Mouse (Mus musculus) heart, adult 8-10 months (tissue): ENCODE measurements at regions not wholly inside any gene's neighbourhood (a gene's known extent, or its start where the extent isn't known, plus 50 kb on each side); places are given as distances from the start of the nearest gene placed in this dataset.
A peak's percentile ranks its signal among the peaks of the same experiment; 100 is the strongest.

Source experiments
- DNase-seq: peaks from one replicate; pipeline ENCODE4 v3.0.0; 2022; ENCODE audit warnings: low spot score

DNA sequence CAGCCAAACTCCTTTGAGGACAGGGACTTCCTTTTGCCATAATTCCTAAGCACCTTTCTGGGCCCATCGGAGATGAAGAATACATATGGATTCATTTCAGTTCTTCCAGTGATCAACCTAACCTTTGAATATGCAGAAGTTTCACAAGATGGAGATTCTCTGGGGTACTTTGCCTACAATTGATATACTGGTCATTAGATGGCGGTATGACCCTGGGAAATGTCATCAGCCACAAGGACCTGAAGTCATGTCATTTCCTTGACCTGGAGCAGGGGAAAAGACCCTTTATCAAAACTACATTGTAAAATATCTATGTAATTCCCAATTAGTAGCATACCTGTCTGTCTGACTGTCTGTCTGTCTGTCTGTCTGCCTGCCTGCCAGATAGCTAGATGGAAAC is 164.0 kb upstream of the Slc24a3 start:
- no peak for DNase-seq

DNA sequence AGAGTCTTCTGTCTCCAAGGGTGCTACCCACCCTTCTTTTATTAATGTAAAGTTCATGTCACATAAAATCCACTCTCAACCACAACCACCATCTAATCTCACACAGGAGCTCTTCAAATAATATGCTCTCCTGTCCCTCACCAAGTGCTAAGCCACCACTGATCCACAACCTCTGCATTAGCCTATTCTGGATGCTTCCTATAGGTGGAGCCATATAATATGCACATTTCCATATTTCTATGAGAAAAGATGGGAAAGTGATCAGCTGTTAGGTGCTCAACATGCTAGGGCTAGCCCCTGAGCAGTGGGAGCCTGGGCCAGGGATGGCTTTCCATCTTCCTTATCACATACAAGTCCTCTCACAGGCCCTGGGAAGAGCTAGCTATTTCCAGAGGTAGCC is 156.9 kb upstream of the Slc24a3 start:
- no peak for DNase-seq

DNA sequence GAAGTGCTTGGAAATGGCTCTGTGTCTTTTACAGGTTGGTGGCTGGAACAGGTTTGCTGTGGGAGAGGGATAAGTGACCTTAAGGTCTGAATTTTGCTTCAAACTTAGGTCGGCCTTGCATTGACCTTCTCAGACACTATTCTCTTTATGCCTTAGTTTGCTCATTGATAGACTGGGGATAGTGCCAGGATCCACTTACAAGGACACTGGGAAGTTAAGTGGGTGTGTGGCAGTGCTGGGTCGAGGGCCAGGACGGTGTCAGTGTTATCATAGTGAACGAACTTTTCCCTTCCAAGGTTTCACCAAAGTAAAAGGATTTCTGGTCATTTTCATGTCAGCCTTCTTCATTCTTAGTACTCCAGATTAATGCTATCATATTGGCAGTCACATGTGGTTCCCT is 156.3 kb upstream of the Slc24a3 start:
- DNase-seq, result peak; percentile 28

DNA sequence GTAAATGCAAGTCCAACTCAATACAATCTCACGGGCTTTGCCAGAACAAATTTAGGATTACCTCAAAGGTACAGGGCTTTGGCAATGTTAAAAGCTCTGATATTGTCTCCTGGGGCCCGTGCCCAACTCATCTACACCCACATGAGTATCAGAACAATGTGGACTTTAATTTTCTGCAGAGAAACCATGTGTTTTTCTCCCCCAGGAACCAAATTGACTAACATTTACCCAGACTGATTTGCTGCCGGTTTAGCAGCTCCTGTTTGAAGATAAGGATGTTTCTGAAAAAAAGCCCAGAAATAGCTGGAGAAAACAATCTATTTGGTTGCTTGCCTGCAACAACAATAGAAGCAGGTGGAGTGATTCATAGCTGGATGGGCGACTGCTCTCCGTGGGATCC is 151.6 kb upstream of the Slc24a3 start:
- no peak for DNase-seq

DNA sequence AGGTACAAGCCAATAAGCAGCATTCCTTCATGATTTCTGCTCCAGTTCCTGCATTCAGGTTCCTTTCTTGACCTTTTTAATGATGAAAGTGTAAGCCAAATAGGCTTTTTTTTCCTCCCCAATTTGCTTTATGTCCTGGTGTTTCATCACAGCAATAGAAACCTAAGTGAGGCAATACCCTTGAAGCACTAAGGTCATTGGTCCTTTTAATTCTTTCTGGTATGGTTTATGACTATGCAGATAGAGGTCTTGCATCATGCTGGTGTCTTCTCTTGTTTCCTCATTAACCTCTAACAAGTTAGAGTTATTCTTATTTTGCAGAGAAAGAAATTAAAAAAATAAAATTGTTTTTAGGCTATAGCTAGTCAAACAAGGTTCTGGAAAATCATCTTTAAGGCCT is 150.6 kb upstream of the Slc24a3 start:
- DNase-seq, result no peak

DNA sequence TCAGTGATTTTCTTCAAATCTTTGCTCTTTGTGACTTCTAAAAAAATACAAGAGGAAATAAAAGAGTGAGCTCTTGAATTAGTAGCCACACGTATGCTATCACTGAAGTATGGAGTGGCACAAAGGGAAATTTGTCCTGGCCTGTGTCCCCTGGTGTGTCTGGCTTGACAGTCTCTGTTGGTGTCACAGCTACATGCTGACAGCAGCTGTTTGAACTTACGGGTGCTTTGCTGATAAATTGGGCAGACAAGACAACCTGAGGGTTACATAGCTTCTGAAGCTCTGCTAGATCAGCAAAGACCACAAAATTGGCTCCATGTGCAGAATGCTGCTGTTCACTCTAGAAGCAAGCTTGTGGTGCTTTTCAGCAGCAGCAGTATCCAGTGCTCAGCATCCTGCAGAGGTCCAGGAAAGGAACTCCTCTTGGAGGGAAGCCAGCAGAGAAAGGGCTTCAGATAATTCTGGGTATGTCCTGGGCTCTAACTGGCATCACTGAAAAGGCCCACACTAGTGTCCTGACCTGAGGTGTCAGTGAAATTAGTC is 149.9 kb upstream of the Slc24a3 start:
- DNase-seq, result peak; percentile 1

DNA sequence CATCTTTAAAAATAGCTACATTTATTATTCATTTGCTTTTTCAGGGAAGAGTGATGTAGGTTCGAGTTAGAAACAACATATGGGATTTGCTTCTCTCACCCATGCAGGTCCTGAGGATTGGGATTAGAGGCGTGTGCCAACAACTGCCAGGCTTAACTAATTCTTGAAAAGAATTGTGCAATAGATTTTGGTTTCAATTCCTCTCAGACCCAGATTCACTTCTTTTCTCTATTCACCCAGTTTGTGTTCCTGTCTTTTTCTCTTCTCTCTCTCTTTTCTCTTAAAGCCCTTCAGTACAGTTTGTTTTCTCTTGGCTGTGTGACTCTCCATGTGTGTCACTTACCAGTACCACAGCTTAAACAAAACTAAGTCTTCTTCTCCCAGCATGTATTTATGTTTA is 119.8 kb upstream of the Slc24a3 start:
- DNase-seq, result no peak

DNA sequence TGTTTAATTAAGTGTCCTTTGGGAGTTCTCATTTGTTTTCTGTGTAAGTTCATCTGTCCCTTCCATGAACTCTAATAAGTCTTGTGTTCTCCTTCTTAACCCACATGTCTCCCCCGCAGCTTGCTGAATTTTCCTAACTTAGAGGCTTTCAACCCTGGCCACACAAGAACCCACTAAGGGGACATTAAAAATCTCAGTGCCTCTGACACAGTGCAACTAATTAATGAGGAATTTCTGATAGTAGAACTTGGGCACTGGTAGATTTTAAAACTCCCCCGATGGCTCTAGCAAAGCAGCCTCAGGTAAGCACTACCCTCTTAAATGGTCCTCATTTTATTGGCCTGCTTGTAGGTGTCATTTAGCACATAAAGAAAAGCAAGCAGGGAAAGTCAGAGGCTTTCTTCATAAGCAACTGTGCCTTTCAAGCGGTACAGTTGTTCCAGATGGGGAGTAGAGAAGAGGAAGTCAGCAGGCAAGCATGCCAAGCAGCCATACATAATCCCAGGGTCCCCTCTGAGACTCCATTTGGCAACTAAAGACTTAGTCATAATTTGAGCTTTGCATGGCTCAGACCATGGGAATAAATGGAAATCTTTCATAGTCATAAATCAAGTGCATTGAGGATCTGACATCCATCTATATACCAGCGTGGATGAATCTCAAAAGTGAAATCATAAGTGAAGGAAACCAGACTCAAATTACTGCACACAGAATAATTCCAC is 117.7 kb upstream of the Slc24a3 start:
- no peak for DNase-seq

DNA sequence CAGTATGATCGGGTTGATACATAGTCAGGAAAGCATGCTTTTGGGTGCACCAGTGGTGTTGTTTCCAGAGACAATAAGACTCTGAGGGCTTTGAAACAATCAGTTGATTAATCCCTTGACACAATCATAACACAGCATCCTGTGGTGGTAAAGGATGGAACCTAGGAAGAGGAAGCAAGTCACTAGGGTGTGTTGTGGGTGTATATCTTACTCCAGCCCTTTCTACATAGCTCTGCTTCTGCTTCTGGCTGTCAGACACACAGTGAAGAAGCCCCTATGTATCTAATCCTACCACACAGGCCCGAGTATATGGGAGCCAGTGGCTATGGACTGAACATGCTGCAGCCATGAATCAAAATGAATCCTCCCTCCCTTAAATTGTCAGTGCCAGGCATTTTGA is 115.1 kb upstream of the Slc24a3 start:
- no peak for DNase-seq

DNA sequence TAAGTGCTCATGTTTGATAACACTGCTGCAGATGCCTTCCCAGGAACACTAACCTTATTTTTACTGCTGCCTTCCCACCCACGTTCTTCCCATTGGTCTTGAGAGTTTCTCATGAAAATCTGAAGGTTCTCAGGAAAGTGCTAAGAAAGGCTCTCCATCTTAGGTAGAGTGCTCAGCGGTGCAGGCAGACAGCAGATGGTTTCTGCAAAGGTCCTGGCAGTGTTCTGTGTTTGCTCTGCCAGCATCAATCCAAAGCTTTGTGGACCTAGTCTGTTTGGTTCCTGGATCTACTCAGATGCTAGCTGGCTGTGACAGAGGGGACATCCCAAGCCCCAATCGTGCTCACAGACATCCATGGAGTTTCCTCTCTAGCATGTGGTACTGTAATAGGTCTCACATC is 111.3 kb upstream of the Slc24a3 start:
- no peak for DNase-seq

DNA sequence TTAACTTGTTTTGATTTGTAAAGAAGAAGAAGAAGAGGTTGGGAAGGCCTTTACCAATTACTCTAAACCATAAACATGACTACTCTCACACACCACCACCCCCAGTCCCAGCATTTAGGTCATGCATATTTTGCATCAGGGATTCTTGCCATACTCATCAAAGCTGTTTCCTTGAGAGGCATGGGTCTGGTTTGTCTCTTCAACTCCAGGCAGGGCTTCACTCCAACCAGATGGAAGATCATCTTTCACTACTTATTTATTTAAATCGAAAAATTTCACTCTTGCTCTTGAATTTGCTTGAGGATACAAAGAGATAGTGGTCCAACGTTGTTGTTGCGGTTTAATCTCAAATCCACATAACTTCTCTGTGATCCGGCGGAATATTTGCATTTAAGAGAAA is 110.8 kb upstream of the Slc24a3 start:
- DNase-seq, result no peak

DNA sequence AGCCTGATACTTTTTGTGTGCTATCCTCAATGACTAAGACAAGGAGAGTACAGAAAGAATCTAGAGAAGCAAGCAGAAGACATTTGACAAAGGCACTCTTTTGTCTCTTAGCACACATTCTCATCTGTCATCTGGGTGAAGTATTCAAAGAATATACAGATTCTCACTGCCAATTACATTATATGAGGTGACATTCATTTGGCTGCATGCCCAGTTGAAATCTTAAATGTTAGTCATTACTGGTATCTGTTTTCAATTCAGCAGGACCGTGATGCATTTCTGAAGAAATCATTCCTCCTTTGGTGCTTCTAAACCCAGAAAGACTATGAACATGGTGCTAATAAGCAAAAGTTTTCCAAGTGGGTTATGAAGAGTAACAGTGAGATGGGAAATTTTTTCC is 97.6 kb upstream of the Slc24a3 start:
- no peak for DNase-seq

DNA sequence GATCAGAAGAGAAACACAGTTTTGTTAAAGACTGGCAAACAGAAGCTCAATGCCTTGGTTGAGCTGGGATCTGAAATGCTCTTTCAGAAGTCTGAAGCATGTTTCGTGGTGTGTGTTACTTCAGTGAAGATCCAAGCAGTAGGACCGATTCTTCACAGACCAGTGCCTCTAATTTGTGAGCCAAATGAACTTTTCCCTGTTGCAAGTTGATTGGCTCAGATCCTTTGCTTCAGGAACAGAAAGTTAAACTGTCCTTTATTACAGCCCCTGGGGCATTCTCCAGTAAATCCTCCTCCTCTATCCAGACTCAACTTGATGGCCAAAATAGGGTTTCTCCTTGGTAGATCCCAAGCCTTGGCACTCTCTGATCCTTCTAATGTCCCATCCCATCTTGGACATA is 85.6 kb upstream of the Slc24a3 start:
- no peak for DNase-seq

DNA sequence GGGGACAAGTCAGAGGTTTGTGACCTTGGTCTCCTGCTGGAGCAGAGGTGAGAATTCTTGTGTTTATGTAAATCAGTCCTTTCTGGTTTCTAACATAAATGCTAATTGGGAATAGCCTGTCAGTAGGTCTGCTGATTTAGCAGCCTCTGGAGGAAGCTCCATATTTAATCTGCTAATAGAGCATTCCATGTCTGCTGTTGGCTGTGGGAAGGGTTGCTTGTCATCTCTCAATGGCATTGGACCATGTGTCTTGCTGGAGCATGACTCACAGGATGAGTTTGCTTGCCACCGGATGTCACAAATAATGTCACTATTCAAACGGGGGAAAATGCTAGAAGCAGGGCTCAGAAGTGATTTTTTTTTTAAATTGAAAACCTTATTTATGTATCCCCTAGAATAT is 82.9 kb upstream of the Slc24a3 start:
- no peak for DNase-seq

DNA sequence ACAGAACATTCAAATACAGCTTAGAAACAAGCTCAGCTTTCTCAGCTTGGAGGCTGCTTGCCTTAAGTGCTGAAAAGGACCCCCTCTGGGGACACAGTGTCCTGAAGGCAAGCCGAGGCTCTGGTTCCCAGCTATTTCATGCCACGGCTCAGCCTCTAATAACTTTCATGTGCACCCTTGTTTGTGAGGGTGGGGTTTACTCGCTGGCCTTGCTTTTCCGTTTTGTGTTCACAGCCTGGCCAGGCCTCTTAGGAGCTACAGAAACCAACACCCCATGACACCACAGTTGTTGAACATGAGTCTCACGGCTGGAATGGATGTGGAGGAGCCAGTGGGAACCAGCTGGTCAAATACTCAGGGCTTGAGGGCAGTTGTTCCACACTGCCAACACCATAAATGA is 81.4 kb upstream of the Slc24a3 start:
- DNase-seq, result peak; percentile 3

DNA sequence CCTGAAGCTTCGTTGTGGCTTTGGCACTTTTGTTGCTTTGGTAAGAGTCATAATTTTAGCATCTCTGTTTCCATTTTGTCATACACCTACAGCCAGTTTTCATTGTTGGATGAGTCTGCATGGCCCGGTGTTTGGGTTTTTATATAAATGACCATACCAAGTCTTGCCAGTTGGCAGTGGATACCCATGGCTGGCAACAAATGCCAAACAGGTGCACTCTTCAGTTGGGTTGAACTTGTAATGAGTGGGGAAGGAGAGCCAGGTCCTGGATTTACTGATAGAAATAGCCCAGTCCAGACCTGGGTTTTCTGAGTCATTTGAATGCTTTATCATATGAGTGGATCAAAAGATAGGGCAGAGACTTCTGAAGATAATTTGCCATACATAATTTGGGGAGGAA is 64.3 kb upstream of the Slc24a3 start:
- DNase-seq, result no peak

DNA sequence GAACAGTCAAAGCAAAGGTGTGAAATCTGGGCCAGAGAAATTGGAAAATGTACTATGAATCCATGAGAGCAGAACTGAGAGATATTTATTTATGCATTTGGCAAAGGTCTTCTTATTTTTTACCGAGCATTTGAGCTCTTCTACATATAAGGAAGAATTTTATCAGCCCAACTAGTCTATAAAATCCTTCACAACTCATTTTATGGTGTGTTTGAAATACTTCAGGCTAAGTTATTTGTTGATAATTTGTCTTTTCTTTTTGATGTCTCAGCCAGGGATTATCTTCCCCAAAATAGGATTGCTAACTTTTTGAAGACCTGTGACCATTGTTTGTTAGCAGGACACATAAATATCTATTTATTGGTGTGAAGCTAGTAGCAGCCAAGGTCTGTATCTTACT is 55.9 kb upstream of the Slc24a3 start:
- DNase-seq, result no peak

DNA sequence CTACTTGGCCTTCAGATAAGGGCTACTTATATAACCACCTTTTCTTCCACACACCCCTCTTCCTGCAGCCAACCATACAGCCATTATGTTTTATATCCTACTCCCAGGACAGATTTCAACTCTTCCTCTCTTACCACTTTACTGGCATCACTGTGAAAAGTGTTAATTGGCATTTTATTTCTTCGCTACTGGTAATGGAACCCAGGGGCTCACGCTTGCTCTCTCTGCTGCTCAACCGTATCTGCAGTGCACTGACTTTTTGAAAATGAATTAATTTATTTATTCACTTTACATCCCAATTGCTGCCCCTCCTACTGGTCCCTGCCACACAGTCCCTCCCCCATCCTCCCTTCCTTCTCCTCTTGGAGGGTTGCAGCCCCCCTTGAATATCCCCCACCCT is 52.5 kb upstream of the Slc24a3 start:
- DNase-seq, result no peak
